Mouse (Mus musculus) kidney, adult 2 months (tissue): ENCODE measurements at regions not wholly inside any gene's neighbourhood (a gene's known extent, or its start where the extent isn't known, plus 50 kb on each side); places are given as distances from the start of the nearest gene placed in this dataset.

Experiments
- CTCF ChIP-seq: fragments of 200-500 bp; conservative IDR thresholded peaks from 2 replicates; pipeline ENCODE4 v1.5.1; 2011; ENCODE audit warnings: low read depth, mild to moderate bottlenecking, control low read depth, low read length, moderate library complexity, mixed read lengths; ENCODE audit not compliant: insufficient read depth, insufficient read length
- POLR2A ChIP-seq: fragments of 200-500 bp; IDR thresholded peaks from one replicate; pipeline ENCODE4 v1.6.1; 2011; ENCODE audit warnings: low read depth, low read length, control low read depth

DNA sequence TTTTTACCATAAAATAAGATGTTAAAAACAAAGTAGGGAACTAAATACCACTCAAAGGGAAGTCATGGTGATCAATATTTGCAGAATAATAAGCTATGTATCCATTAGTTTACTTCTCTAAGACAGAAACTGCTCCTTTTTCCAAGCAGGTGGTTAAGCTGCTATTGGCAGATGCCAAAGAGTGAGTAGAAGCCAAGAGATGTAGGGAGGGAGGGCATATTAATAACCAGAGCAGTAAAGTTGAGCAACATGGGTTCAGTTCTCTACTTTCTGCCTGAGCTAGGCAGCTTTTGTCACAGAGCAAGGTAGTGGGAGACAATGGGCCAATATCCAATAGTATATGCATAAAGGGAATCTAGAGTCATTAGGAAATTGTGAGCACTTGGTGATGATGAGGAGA lies 394.4 kb upstream of the Reg3g start:
- TF ChIP-seq POLR2A (no peak), CTCF (no peak)
